Mouse (Mus musculus): ENCODE data around the gene Ppib. TPM values are rescaled to one million over a fixed set of nuclear protein-coding genes. Genes with fewer than 3 reads are reported as not detected.

Ppib gene
- polyA plus RNA-seq, 1 experiment = 144 TPM

- no peak for TF ChIP-seq CTCF (IDR thresholded peaks at IDR 0.05; ENCODE audit: extremely low read depth, insufficient read length, insufficient replicate concordance, low read depth, low read length)
- TF ChIP-seq POLR2A (IDR thresholded peaks at IDR 0.05; ENCODE audit: low read depth, low read length) = no peak
- H3K36me3 ChIP-seq (ENCODE audit: control insufficient read depth, insufficient read depth, low read length) = peaks cover 20% of the 10 kb centered on the region
- H3K4me1 ChIP-seq (ENCODE audit: control insufficient read depth, insufficient read depth, insufficient read length, low read length) = no peaks in the 10 kb centered on the region
- no peak overlapping the region for H3K4me3 ChIP-seq (ENCODE audit: low read depth, low read length)
- H3K27ac ChIP-seq (ENCODE audit: insufficient read depth, low read depth, low read length) = no peak overlapping the region
- WGBS = 93% methylated on average over 3 of the region's 3 CpGs
- H3K27me3 ChIP-seq (ENCODE audit: control insufficient read depth, insufficient read depth, low read length) = no peaks in the 10 kb centered on the region
Measured at GRCm38 (mm10) chr9:66043241-66043640, 16.8 kb upstream of the Ppib start.

- Histone ChIP-seq H3K4me1 (ENCODE audit: control insufficient read depth, insufficient read depth, insufficient read length, low read length) (peaks cover 3% of the 10 kb centered on the region; the same call in 1 of the 2 replicates), H3K4me3 (ENCODE audit: low read depth, low read length) (no peak overlapping the region), H3K27me3 (ENCODE audit: control insufficient read depth, insufficient read depth, low read length) (no peaks in the 10 kb centered on the region), H3K27ac (ENCODE audit: insufficient read depth, low read depth, low read length) (no peak overlapping the region), H3K36me3 (ENCODE audit: control insufficient read depth, insufficient read depth, low read length) (no peaks in the 10 kb centered on the region)
- no peak for TF ChIP-seq POLR2A (IDR thresholded peaks at IDR 0.05; ENCODE audit: low read depth, low read length)
- TF ChIP-seq CTCF (IDR thresholded peaks at IDR 0.05; ENCODE audit: extremely low read depth, insufficient read length, insufficient replicate concordance, low read depth, low read length) = no peak
- WGBS = 80% methylated on average over 6 of the region's 6 CpGs
Measured at GRCm38 (mm10) chr9:66049931-66050601, 10.0 kb upstream of the Ppib start.

GRCm38 (mm10) chr9:66051493-66051892, 8.5 kb upstream of the Ppib start:
- peaks cover 3% of the 10 kb centered on the region; the same call in 1 of the 2 replicates for H3K4me1 ChIP-seq (ENCODE audit: control insufficient read depth, insufficient read depth, insufficient read length, low read length)
- H3K4me3 ChIP-seq (ENCODE audit: low read depth, low read length) = no peak overlapping the region
- no peak for TF ChIP-seq POLR2A (IDR thresholded peaks at IDR 0.05; ENCODE audit: low read depth, low read length)
- TF ChIP-seq CTCF (IDR thresholded peaks at IDR 0.05; ENCODE audit: extremely low read depth, insufficient read length, insufficient replicate concordance, low read depth, low read length) = no peak
- 80% methylated on average over 4 of the region's 4 CpGs for WGBS
- H3K27me3 ChIP-seq (ENCODE audit: control insufficient read depth, insufficient read depth, low read length) = no peaks in the 10 kb centered on the region
- H3K27ac ChIP-seq (ENCODE audit: insufficient read depth, low read depth, low read length) = no peak overlapping the region
- H3K36me3 ChIP-seq (ENCODE audit: control insufficient read depth, insufficient read depth, low read length) = no peaks in the 10 kb centered on the region

GRCm38 (mm10) chr9:66052731-66053130, 7.3 kb upstream of the Ppib start:
- H3K27me3 ChIP-seq (ENCODE audit: control insufficient read depth, insufficient read depth, low read length) = no peaks in the 10 kb centered on the region
- peaks cover 3% of the 10 kb centered on the region; the same call in 1 of the 2 replicates for H3K4me1 ChIP-seq (ENCODE audit: control insufficient read depth, insufficient read depth, insufficient read length, low read length)
- TF ChIP-seq POLR2A (IDR thresholded peaks at IDR 0.05; ENCODE audit: low read depth, low read length) = no peak
- TF ChIP-seq CTCF (IDR thresholded peaks at IDR 0.05; ENCODE audit: extremely low read depth, insufficient read length, insufficient replicate concordance, low read depth, low read length) = no peak
- WGBS = 97% methylated on average over 1 of the region's 1 CpGs
- H3K4me3 ChIP-seq (ENCODE audit: low read depth, low read length) = no peak overlapping the region
- H3K36me3 ChIP-seq (ENCODE audit: control insufficient read depth, insufficient read depth, low read length) = no peaks in the 10 kb centered on the region
- no peak overlapping the region for H3K27ac ChIP-seq (ENCODE audit: insufficient read depth, low read depth, low read length)

- Histone ChIP-seq H3K4me3 (ENCODE audit: low read depth, low read length) (no peak overlapping the region), H3K4me1 (ENCODE audit: control insufficient read depth, insufficient read depth, insufficient read length, low read length) (peaks cover 3% of the 10 kb centered on the region; the same call in 1 of the 2 replicates), H3K27ac (ENCODE audit: insufficient read depth, low read depth, low read length) (no peak overlapping the region), H3K27me3 (ENCODE audit: control insufficient read depth, insufficient read depth, low read length) (no peaks in the 10 kb centered on the region), H3K36me3 (ENCODE audit: control insufficient read depth, insufficient read depth, low read length) (no peaks in the 10 kb centered on the region)
- no peak for TF ChIP-seq CTCF (IDR thresholded peaks at IDR 0.05; ENCODE audit: extremely low read depth, insufficient read length, insufficient replicate concordance, low read depth, low read length)
- no peak for TF ChIP-seq POLR2A (IDR thresholded peaks at IDR 0.05; ENCODE audit: low read depth, low read length)
- 67% methylated on average over 1 of the region's 1 CpGs for WGBS
Measured at GRCm38 (mm10) chr9:66053620-66054019, 6.4 kb upstream of the Ppib start.

GRCm38 (mm10) chr9:66060308-66060647, 256 bp downstream of the Ppib start:
- under 1% methylated on average over 19 of the region's 20 CpGs for WGBS
- peaks cover 9% of the 10 kb centered on the region; the same call in 1 of the 2 replicates for H3K4me1 ChIP-seq (ENCODE audit: control insufficient read depth, insufficient read depth, insufficient read length, low read length)
- peaks cover 24% of the 10 kb centered on the region for H3K36me3 ChIP-seq (ENCODE audit: control insufficient read depth, insufficient read depth, low read length)
- H3K27ac ChIP-seq (ENCODE audit: insufficient read depth, low read depth, low read length) = peak overlapping the region; percentile 71
- H3K27me3 ChIP-seq (ENCODE audit: control insufficient read depth, insufficient read depth, low read length) = no peaks in the 10 kb centered on the region
- TF ChIP-seq POLR2A (IDR thresholded peaks at IDR 0.05; ENCODE audit: low read depth, low read length) = no peak
- TF ChIP-seq CTCF (IDR thresholded peaks at IDR 0.05; ENCODE audit: extremely low read depth, insufficient read length, insufficient replicate concordance, low read depth, low read length) = no peak
- peak overlapping the region; percentile 92 for H3K4me3 ChIP-seq (ENCODE audit: low read depth, low read length)

- Histone ChIP-seq H3K27me3 (ENCODE audit: control insufficient read depth, insufficient read depth, low read length) (no peaks in the 10 kb centered on the region), H3K27ac (ENCODE audit: insufficient read depth, low read depth, low read length) (no peak overlapping the region), H3K4me1 (ENCODE audit: control insufficient read depth, insufficient read depth, insufficient read length, low read length) (peaks cover 9% of the 10 kb centered on the region; the same call in 1 of the 2 replicates), H3K4me3 (ENCODE audit: low read depth, low read length) (peak overlapping the region; percentile 92), H3K36me3 (ENCODE audit: control insufficient read depth, insufficient read depth, low read length) (peaks cover 31% of the 10 kb centered on the region)
- WGBS = 13% methylated on average over 4 of the region's 4 CpGs
- TF ChIP-seq POLR2A (IDR thresholded peaks at IDR 0.05; ENCODE audit: low read depth, low read length) = no peak
- TF ChIP-seq CTCF (IDR thresholded peaks at IDR 0.05; ENCODE audit: extremely low read depth, insufficient read length, insufficient replicate concordance, low read depth, low read length) = no peak
Measured at GRCm38 (mm10) chr9:66060986-66061385, 964 bp downstream of the Ppib start.
